Mouse (Mus musculus) forebrain, embryonic 12.5 days (tissue): ENCODE results near the gene Gm38119. TPM values are rescaled to one million over a fixed set of nuclear protein-coding genes. Genes with fewer than 3 reads are reported as not detected.

Experiments used
- polyA plus RNA-seq: library from polyadenylated mRNA; unstranded; fragments of >200 nt; fragmentation: Nextera tagmentation; extraction: Ambion mirVana; gene quantifications from 2 replicates; pipeline ENCODE4 v1.2.1, GENCODE M21; 2016

Gm38119 gene
- polyA plus RNA-seq, 1 experiment from 2014 or later = not detected

Other genes starting within 250 kb of the Gm38119 start
- gene Sprr4, start 238.6 kb downstream of the Gm38119 start, polyA plus RNA-seq = not detected in 2 replicates
- not detected in 2 replicates for gene 2310046K23Rik, start 204.6 kb downstream of the Gm38119 start, polyA plus RNA-seq
- gene Ivl, start 165.4 kb downstream of the Gm38119 start, polyA plus RNA-seq = not detected in 2 replicates
- gene Smcp, start 150.1 kb downstream of the Gm38119 start, polyA plus RNA-seq = not detected in 2 replicates
- not detected in 2 replicates for gene 2210017I01Rik, start 131.6 kb downstream of the Gm38119 start, polyA plus RNA-seq
- not detected in 2 replicates for gene Lce6a, start 117.4 kb downstream of the Gm38119 start, polyA plus RNA-seq
- gene Lce1a1, start 90.8 kb downstream of the Gm38119 start, polyA plus RNA-seq = not detected in 2 replicates
- gene Lce1b, start 82.2 kb downstream of the Gm38119 start, polyA plus RNA-seq = not detected in 2 replicates
- not detected in 2 replicates for gene Lce1a2, start 68.8 kb downstream of the Gm38119 start, polyA plus RNA-seq
- not detected in 2 replicates for gene Lce1c, start 59.8 kb downstream of the Gm38119 start, polyA plus RNA-seq
- gene Lce1d, start 51.9 kb downstream of the Gm38119 start, polyA plus RNA-seq = not detected in 2 replicates
- gene Lce1e, start 30.0 kb downstream of the Gm38119 start, polyA plus RNA-seq = not detected in 2 replicates
- not detected in 2 replicates for gene Lce1f, start 18.7 kb downstream of the Gm38119 start, polyA plus RNA-seq
- gene Lce1g, start 13.2 kb upstream of the Gm38119 start, polyA plus RNA-seq = not detected in 2 replicates
- gene Lce1h, start 26.0 kb upstream of the Gm38119 start, polyA plus RNA-seq = not detected in 2 replicates
- not detected in 2 replicates for gene Lce1i, start 39.8 kb upstream of the Gm38119 start, polyA plus RNA-seq
- gene Lce1j, start 51.4 kb upstream of the Gm38119 start, polyA plus RNA-seq = not detected in 2 replicates
- gene Lce1k, start 68.8 kb upstream of the Gm38119 start, polyA plus RNA-seq = not detected in 2 replicates
- gene Kprp, start 88.2 kb upstream of the Gm38119 start, polyA plus RNA-seq = not detected in 2 replicates
- not detected in 2 replicates for gene Lce1l, start 112.2 kb upstream of the Gm38119 start, polyA plus RNA-seq
- gene 2310050C09Rik, start 131.1 kb upstream of the Gm38119 start, polyA plus RNA-seq = not detected in 2 replicates
- not detected in 2 replicates for gene Lce3a, start 187.1 kb upstream of the Gm38119 start, polyA plus RNA-seq
- not detected in 2 replicates for gene Lce3b, start 193.9 kb upstream of the Gm38119 start, polyA plus RNA-seq
- gene Lce3c, start 205.4 kb upstream of the Gm38119 start, polyA plus RNA-seq = not detected in 2 replicates
- gene Lce3d, start 218.3 kb upstream of the Gm38119 start, polyA plus RNA-seq = not detected in 2 replicates
- gene Lce3e, start 228.0 kb upstream of the Gm38119 start, polyA plus RNA-seq = not detected in 2 replicates